ENCODE assay signal across 8 mouse cellular contexts in genomic region chr19:60891934-60892547, GRCm38 (mm10). TPM values are rescaled to one million over a fixed set of nuclear protein-coding genes. Genes with fewer than 3 reads are reported as not detected.
DNase-seq lines count a peak whose midpoint lies in the region.

No protein-coding gene starts in this region.

- DNase-seq in MEL-GATA-1-ER (ENCODE audit: extremely low read depth, low read depth) = peak; percentile 57
- DNase-seq in forebrain, embryonic 10.5 days (ENCODE audit: extremely low spot score, low spot score) = peak; percentile 49
- peak; percentile 70 to 77 for DNase-seq in heart, postnatal 36 days
- DNase-seq in layer of hippocampus, adult 8-10 months (ENCODE audit: low spot score in 2 of 2) = peak; percentile 25 to 55
- peak; percentile 84 for DNase-seq in lung, postnatal 14 days
- peak; percentile 45 to 68 for DNase-seq in right cerebral cortex, postnatal 10 days (ENCODE audit: low spot score in 2 of 2)
- DNase-seq in urinary bladder, postnatal 36 days (ENCODE audit: low spot score in 2 of 2) = peak; percentile 49 to 62

- peak overlapping the region; percentile 46 for H3K27ac ChIP-seq in brown adipose tissue, adult 24 weeks (replicated peaks; ENCODE audit: low read depth, low read length)
- no peak overlapping the region for H3K27ac ChIP-seq in forebrain, embryonic 10.5 days

- intact Hi-C loops in heart, postnatal 36 days (cut with DNase I) = loop anchor here (2.0 to 5.0 kb wide), 2 partner anchors 23 to 105 kb away; no protein-coding TSS in a partner anchor

- H3K9me3 ChIP-seq in forebrain, embryonic 10.5 days = no peaks in the 10 kb centered on the region

- no peaks in the 10 kb centered on the region for H3K36me3 ChIP-seq in forebrain, embryonic 10.5 days (replicated peaks)

- H3K27me3 ChIP-seq in forebrain, embryonic 10.5 days (ENCODE audit: poor library complexity, severe bottlenecking) = no peaks in the 10 kb centered on the region

- H3K4me3 ChIP-seq in brown adipose tissue, adult 24 weeks (ENCODE audit: insufficient read depth, low read depth, low read length) = peak overlapping the region; percentile 45
- peak overlapping the region; percentile 86; the same call in 1 of the 2 replicates for H3K4me3 ChIP-seq in forebrain, embryonic 10.5 days

- 18% methylated on average over 1 of the region's 1 CpGs for WGBS in forebrain, embryonic 10.5 days

- H3K4me1 ChIP-seq in brown adipose tissue, adult 24 weeks (ENCODE audit: control insufficient read depth, insufficient read depth, insufficient read length, low read length) = peaks cover 5% of the 10 kb centered on the region; the same call in 1 of the 2 replicates
- H3K4me1 ChIP-seq in forebrain, embryonic 10.5 days = peaks cover 30% of the 10 kb centered on the region

RNA-seq across cellular contexts. Expression of gene Grk5, which starts 2.5 kb away (rescaled TPM):
- 16.7 and 22.8 TPM in 2 replicates for polyA plus RNA-seq in brown adipose tissue, adult 24 weeks (2012; ENCODE audit: insufficient read depth, insufficient read length, missing spikeins)
- 1.9 and 2.0 TPM in 2 replicates for polyA plus RNA-seq in forebrain, embryonic 10.5 days (2016; fragmentation: Nextera tagmentation; extraction: Ambion mirVana)
- total RNA-seq in heart, postnatal 36 days (2021) = 10 to 100 TPM; 20.9 to 29.6 TPM
- 10 to 100 TPM in 3 of 4 experiments, 1 to 10 TPM in 1; 7.7 to 12.0 (median 11.9) TPM for total RNA-seq in layer of hippocampus, adult 8-10 months (2022)

RNA-seq across cellular contexts. Expression of gene Prdx3, which starts 17.7 kb away (rescaled TPM):
- 639 and 741 TPM in 2 replicates for polyA plus RNA-seq in brown adipose tissue, adult 24 weeks (2012; ENCODE audit: insufficient read depth, insufficient read length, missing spikeins)
- 112 and 115 TPM in 2 replicates for polyA plus RNA-seq in forebrain, embryonic 10.5 days (2016; fragmentation: Nextera tagmentation; extraction: Ambion mirVana)
- total RNA-seq in heart, postnatal 36 days (2021) = 100 to 1,000 TPM; 377 to 409 TPM
- 10 to 100 TPM; 76.1 to 84.6 (median 81.3) TPM for total RNA-seq in layer of hippocampus, adult 8-10 months (2022)

RNA-seq across cellular contexts. Expression of gene Sfxn4, which starts 30.8 kb away (rescaled TPM):
- 8.1 and 12.0 TPM in 2 replicates for polyA plus RNA-seq in brown adipose tissue, adult 24 weeks (2012; ENCODE audit: insufficient read depth, insufficient read length, missing spikeins)
- 10.8 and 11.5 TPM in 2 replicates for polyA plus RNA-seq in forebrain, embryonic 10.5 days (2016; fragmentation: Nextera tagmentation; extraction: Ambion mirVana)
- total RNA-seq in heart, postnatal 36 days (2021) = 1 to 10 TPM; 7.2 TPM
- 10 to 100 TPM; 14.2 to 22.2 (median 17.4) TPM for total RNA-seq in layer of hippocampus, adult 8-10 months (2022)

Comparison
In these comparisons a context has a peak if more than half of its experiments do, and no peak if none do; other contexts are left out.
1. RNA of gene Prdx3, which starts 17.7 kb away (total RNA-seq): 377 to 409 TPM in heart, postnatal 36 days; 76.1 to 84.6 TPM in layer of hippocampus, adult 8-10 months; every median in the first group is over 4 times any median in the second.
2. Peak in every context shown above with its lines, with median percentiles within 50 percentile points of each other: DNase-seq.